Mouse (Mus musculus) spleen, postnatal 36 days (tissue): ENCODE results near the gene Bmper.

Experiments used
- DNase-seq, 2 experiments: peaks; one replicate each; pipeline ENCODE4 v3.0.0; 2022; ENCODE audit warnings: low spot score in 2 of 2, mixed read lengths in 1 of 2

The Bmper gene

DNA sequence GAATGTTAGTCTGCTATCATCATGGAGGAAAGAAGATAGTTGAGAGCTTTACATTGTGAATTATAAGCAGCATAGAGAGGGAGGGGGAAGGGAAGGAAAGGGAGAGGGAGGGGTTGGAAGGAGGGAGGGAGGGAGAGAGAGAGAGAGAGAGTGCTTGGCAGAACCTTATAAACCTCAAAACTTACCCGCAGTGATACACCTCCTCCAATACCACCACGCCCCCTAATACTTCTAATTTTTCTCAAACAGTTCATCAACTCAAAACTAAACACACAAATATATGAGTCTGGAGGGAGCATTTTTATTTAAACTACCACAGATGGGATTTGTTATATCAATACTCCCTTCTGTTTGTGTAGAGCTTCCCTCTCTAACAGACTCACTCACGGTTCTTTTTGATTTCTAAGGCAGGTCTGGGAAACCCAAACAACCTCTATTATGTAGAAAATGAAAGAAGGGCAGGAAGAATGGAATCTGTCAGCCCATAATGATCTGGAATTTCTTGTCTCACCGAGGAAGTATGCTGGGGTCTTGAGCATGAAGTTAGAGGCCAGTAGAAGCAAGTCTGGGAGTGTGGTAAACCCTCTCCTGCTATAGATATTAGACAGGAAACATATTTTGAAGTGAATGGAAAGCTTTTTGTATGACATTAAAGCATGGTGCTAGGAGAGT, 152.0 kb downstream of the Bmper start:
- no peak for DNase-seq

- DNase-seq: no peak
These were observed 155.2 kb downstream of the Bmper start for GRCm38 (mm10) chr9:23377831-23378730.

GRCm38 (mm10) chr9:23378731-23379170, 155.9 kb downstream of the Bmper start:
- DNase-seq: no peak

GRCm38 (mm10) chr9:23380171-23380835, 157.4 kb downstream of the Bmper start:
- no peak for DNase-seq

DNA sequence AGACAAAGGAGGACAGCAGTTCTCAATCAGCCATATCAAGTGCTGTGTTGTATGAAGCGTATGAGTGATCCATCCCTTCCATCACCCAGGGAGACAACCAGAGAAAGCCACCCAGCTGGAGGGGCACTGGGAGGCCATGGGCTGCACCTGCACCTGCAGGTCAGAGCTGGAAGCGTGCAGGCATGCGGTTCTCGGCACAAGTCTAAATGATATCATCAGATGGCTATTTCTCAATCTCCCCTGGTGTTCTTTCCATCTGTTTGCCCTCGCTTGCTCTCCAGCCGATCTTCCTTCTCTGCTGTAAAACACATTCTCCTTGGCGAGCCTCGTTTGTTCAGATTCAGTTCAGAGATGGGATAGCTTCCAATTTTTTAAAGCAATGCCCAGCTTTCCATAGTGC, 160.4 kb downstream of the Bmper start:
- no peak for DNase-seq

GRCm38 (mm10) chr9:23383837-23384236, 161.0 kb downstream of the Bmper start:
- no peak for DNase-seq

GRCm38 (mm10) chr9:23384880-23385279, 162.0 kb downstream of the Bmper start:
- no peak for DNase-seq

- DNase-seq: no peak
These were observed 163.3 kb downstream of the Bmper start for GRCm38 (mm10) chr9:23386201-23386600.

- no peak for DNase-seq
These were observed 167.2 kb downstream of the Bmper start for GRCm38 (mm10) chr9:23390118-23390517.

GRCm38 (mm10) chr9:23394652-23395317, 171.9 kb downstream of the Bmper start:
- DNase-seq: no peak

DNA sequence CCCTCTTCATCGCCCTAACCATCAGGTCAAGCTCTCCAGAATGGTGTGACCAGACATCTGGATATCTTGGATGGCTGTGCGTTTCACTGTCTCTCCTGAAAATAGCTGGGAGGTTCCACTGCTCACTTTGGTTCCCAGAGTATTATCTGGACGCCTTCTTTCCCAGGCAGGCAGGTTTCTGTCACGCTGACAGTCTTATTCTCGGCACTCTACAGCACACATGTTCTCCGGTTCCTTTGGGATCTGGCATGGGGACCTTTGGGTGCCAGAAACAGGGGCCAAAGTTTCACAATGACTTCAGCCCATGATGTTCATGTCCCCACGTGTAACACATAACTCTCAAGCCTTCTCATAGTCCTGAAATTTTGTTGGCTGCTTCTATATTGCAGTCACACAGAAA, 173.3 kb downstream of the Bmper start:
- no peak for DNase-seq

GRCm38 (mm10) chr9:23397876-23398275, 175.0 kb downstream of the Bmper start:
- no peak for DNase-seq

DNA sequence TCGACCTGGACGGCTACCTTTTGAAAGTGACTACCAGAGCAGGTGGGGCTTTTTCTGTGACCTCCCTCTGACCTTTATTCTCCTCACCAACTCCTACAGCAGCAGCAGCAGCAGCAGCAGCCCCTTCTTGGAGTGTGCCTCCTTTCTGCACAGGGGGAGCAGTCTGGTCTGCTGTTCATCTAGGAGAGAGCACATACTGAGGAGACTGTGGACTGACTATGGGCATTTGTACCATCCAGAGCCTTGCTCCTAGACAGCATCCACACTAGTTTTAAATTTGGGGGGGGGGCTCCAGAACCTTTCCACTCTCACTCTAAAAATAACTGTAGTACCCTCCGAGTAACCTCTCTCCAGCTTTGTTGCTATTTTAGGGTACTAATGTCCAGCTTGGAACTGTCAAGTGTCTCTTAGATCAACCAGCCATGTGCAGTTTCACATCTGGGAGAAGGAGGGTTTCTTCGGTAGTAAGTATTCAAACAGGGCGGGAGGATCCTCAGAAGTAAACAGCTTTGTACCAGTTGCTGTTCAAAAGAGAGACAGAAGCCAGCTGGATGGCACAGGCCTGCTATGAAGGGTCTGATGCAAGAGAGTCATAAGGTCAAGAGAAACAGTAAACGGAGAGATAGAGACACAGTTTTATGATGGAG, 176.9 kb downstream of the Bmper start:
- no peak for DNase-seq

- no peak for DNase-seq
These were observed 184.5 kb downstream of the Bmper start for GRCm38 (mm10) chr9:23407416-23407815.

DNA sequence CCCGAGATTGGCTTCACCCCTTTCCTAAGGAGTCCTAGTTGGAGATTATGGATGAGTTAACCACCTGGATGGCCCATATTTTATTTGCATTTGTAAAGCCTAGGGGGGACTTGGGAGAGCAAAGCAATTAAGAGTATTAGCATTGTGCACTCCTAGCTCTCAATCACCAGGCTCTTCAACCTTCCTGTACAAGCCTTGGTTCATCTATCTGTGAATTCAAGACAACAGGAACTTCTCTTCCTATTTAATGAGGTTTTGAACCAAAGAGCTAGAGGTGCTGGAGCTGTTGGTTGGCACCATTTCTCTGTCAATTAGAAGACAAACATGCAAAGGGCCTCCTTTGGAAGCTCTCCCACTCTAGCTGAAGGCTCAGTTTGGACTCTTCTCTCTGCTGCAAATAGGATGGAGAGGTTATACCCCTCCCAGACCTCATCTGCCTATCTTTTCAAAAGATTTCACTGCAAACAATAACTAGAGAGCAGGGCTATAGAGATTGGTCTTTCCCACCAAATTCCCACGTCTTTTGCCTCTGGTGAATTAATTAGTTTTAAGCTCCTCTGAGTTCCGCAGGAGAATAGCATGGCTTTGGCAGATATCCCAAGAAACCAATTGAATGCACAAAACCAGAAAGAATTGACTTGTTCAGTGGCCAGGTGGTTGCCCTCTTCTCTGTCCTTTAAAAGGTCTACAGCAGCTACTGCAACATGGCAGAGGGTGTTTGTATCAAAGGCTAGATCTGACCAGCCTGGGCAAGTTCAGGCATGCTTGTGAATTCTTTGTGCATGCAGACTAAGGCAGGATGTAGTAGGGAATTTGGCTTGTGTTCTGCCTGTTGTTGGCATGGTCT, 185.3 kb downstream of the Bmper start:
- no peak for DNase-seq

- no peak for DNase-seq
These were observed 187.7 kb downstream of the Bmper start for GRCm38 (mm10) chr9:23410567-23410966.

DNA sequence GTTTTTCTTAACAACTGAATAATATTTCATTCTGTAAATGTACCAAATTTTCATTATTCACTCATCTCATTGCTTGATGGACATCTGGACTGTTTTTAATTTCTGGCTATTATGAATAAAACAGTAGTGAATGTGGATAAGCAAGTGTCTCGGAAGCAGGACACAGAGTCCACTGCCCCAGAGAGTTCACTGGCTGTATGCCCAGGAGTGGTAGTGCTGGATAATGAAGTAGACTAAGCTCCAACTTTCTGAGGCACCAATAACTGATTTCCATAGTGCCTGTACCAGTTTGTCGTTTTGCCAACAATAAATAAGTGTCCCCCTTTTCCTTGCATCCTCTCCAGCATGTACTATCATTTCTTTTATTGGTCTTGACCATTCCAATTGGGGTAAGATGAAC, 190.1 kb downstream of the Bmper start:
- no peak for DNase-seq

GRCm38 (mm10) chr9:23419107-23419506, 196.2 kb downstream of the Bmper start:
- DNase-seq: no peak

GRCm38 (mm10) chr9:23423748-23424147, 200.9 kb downstream of the Bmper start:
- DNase-seq: no peak

DNA sequence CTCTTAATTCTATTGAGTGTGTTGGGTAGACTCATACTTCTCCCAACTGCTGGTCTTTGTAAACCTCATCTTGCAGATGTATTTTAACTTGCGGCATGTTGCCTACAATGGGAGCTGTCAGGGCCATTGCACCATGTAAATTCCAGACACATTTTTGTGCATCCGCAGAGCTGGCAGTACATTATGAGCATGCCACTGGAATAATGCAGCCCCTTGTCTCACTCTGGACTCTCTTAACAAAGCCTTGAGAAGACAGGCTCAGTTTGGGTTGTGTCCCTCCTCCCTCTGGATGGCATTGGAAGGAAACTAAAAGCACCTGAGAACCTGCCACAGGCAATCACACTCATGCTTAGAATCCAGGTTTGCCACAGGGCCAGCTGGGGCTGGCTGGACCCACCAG, 209.8 kb downstream of the Bmper start:
- no peak for DNase-seq
